In the genomic region with DNA sequence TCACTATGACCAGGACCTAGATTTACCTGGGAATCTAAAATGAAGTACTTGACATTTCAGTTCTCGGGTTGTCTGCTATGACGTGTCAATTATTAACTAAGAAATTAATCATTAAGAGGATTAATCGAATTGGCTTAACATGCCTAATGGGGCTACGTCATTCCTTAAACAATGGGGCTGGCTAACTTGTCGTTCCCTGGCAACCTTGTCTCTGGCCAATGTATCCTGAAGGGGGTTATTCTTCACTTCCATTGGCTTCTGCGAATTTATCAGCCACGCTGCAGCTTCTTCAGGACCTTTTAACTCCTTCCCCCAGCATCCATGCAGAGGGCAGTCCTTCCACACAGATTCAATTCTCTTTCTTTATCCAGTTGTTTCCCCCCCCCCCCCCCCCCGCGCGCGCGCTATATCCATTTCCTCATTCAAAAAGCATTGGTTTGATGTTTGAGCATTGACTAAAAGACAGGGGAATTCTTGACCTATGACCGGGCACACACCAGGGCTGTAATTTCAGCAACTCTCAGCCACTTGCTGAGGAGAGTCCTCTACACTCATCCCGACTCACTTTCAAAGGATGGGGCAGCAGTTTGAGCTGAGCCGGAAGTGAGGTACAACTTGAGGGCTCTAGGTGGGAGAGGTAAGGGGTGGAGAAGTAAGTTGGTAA, we compare ENCODE assay signal across 14 mouse cellular contexts.
A peak's percentile ranks its signal among the peaks of the same experiment; 100 is the strongest.
DNase-seq lines count a peak whose midpoint lies in the region; ATAC-seq and TF ChIP-seq lines count a peak whose summit lies in the region.
"Had no signal": no experiment of that assay in that cellular context is flagged by ENCODE, and none has a peak within 500 bp of the region (broad histone marks: within the 10 kb centered on the region; RNA-seq: fewer than 3 reads in every experiment).

No protein-coding gene starts in this region.

- peak overlapping the region; percentile 64 for H3K27ac ChIP-seq in lung, embryonic 14.5 days (ENCODE audit: low read depth)
- H3K27ac ChIP-seq in stomach, embryonic 15.5 days: peak overlapping the region; percentile 78
- no peak overlapping the region for H3K27ac ChIP-seq in limb, embryonic 10.5 days
- H3K27ac ChIP-seq: hindbrain, embryonic 10.5 days; layer of hippocampus, adult 2 months had no signal

- no peak overlapping the region for H3K9ac ChIP-seq in lung, embryonic 14.5 days
- H3K9ac ChIP-seq in stomach, embryonic 15.5 days: no peak overlapping the region

- no peak for ATAC-seq in lung, embryonic 14.5 days (ENCODE audit: insufficient read depth)
- peak; percentile 75 for ATAC-seq in stomach, embryonic 15.5 days (ENCODE audit: insufficient read depth, low FRiP score, low read depth)

- H3K4me2 ChIP-seq in lung, embryonic 14.5 days: no peak overlapping the region
- H3K4me2 ChIP-seq in stomach, embryonic 15.5 days: peak overlapping the region; percentile 1; the same call in 1 of the 2 replicates

- no peak overlapping the region for H3K4me3 ChIP-seq in lung, embryonic 14.5 days (ENCODE audit: low read depth, low read length)
- no peak overlapping the region for H3K4me3 ChIP-seq in stomach, embryonic 15.5 days (replicated peaks)
- no peak overlapping the region for H3K4me3 ChIP-seq in limb, embryonic 10.5 days
- H3K4me3 ChIP-seq: hindbrain, embryonic 10.5 days; layer of hippocampus, adult 2 months had no signal

- 57% methylated on average over 14 of the region's 15 CpGs for WGBS in lung, embryonic 14.5 days
- 58% methylated on average over 15 of the region's 15 CpGs for WGBS in stomach, embryonic 15.5 days
- WGBS in limb, embryonic 10.5 days: 85% methylated on average over 14 of the region's 15 CpGs

- H3K36me3 ChIP-seq in lung, embryonic 14.5 days (ENCODE audit: insufficient read depth): no peaks in the 10 kb centered on the region
- H3K36me3 ChIP-seq in stomach, embryonic 15.5 days: no peaks in the 10 kb centered on the region
- no peaks in the 10 kb centered on the region for H3K36me3 ChIP-seq in limb, embryonic 10.5 days
- H3K36me3 ChIP-seq: hindbrain, embryonic 10.5 days had no signal

- peaks cover 7% of the 10 kb centered on the region; the same call in 1 of the 2 replicates for H3K4me1 ChIP-seq in lung, embryonic 14.5 days (ENCODE audit: insufficient read depth)
- H3K4me1 ChIP-seq in stomach, embryonic 15.5 days: no peaks in the 10 kb centered on the region
- peaks cover 12% of the 10 kb centered on the region for H3K4me1 ChIP-seq in limb, embryonic 10.5 days

- TF ChIP-seq CTCF in lung, embryonic 14.5 days (IDR thresholded peaks at IDR 0.05; ENCODE audit: low read depth): no peak

- H3K27me3 ChIP-seq in lung, embryonic 14.5 days (ENCODE audit: insufficient read depth, low read length): no peaks in the 10 kb centered on the region
- no peaks in the 10 kb centered on the region for H3K27me3 ChIP-seq in stomach, embryonic 15.5 days (replicated peaks)
- H3K27me3 ChIP-seq in limb, embryonic 10.5 days (ENCODE audit: low read depth, poor library complexity, severe bottlenecking): no peaks in the 10 kb centered on the region

- no peaks in the 10 kb centered on the region for H3K9me3 ChIP-seq in lung, embryonic 14.5 days (ENCODE audit: low read depth, low read length)
- no peaks in the 10 kb centered on the region for H3K9me3 ChIP-seq in stomach, embryonic 15.5 days
- no peaks in the 10 kb centered on the region for H3K9me3 ChIP-seq in limb, embryonic 10.5 days (replicated peaks)
- H3K9me3 ChIP-seq: hindbrain, embryonic 10.5 days had no signal

- DNase-seq in lung, embryonic 14.5 days: peak; percentile 40
- DNase-seq in lung, postnatal 14 days: no peak
- peak; percentile 75 for DNase-seq in kidney, adult 11 months
- peak; percentile 65 for DNase-seq in kidney, postnatal 14 days
- no peak for DNase-seq in urinary bladder, postnatal 36 days (ENCODE audit: low spot score in 2 of 2)
- no peak for DNase-seq in limb, embryonic 10.5 days (ENCODE audit: low spot score)
- DNase-seq in retina, embryonic 14.5 days (ENCODE audit: low spot score): no peak
- DNase-seq: cerebellum, adult 18-20 months; lung, postnatal 4 days; midbrain, embryonic 14.5 days; thymus, adult 18-20 months had no signal

Comparison
In these comparisons a context has a peak if more than half of its experiments do, and no peak if none do; other contexts are left out.
1. DNase-seq: peak in lung, embryonic 14.5 days (single experiment), kidney, adult 11 months (single experiment) and kidney, postnatal 14 days (single experiment); none in lung, postnatal 14 days (single experiment), urinary bladder, postnatal 36 days (0 of 2), limb, embryonic 10.5 days (single experiment) and retina, embryonic 14.5 days (single experiment).